Mouse (Mus musculus): ENCODE results near the gene Soga1.

DNA sequence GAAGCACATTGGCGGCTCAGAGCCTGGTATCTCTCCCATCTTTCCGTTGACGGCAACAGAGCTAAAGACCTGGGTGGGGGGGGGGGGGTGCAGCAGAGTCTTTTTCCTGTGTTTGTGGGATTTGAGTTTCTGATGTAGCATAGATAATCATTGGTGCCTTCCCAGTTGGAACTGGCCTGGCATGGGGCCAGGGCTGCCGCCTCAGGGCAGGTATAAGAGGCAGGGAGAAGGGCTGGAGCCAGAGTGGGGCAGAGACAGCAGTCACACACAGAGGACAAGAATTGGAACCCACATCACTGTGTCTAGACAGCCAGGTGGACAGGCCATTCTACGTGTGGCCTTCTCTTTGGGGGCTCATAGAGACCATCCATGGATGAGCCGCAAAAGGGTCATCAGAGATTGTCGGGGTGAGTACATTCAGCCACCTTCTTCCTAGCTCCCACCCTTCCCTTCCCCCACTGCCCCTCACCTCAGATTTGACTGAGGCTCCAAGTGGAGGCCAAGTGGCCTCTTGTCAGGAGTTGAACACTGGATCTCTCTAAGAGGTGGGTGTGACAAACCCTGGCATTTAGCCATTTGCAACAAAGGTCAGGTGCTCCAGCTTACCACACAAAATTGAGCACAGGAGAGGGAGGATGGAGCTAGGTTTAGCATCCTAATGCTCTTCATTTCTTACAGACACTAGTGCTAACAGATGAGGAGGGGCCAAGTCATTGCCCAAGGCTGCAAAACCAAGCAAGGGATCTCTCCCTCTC is 6.0 kb upstream of the Soga1 start:
- no peak for TF ChIP-seq CTCF (IDR thresholded peaks at IDR 0.05; ENCODE audit: extremely low read depth, insufficient read depth, insufficient read length, insufficient replicate concordance)
- no peak for TF ChIP-seq POLR2A (IDR thresholded peaks at IDR 0.05; ENCODE audit: low read depth, low read length)

Data from spleen, adult 2 months (tissue).